Mouse (Mus musculus) kidney, postnatal 36 days (tissue): ENCODE data around the gene Foxc2.

Experiments
- DNase-seq, 2 experiments: peaks; one replicate each; pipeline ENCODE4 v3.0.0; 2021 to 2022; ENCODE audit warnings: mixed read lengths in 2 of 2

Foxc2 gene

DNA sequence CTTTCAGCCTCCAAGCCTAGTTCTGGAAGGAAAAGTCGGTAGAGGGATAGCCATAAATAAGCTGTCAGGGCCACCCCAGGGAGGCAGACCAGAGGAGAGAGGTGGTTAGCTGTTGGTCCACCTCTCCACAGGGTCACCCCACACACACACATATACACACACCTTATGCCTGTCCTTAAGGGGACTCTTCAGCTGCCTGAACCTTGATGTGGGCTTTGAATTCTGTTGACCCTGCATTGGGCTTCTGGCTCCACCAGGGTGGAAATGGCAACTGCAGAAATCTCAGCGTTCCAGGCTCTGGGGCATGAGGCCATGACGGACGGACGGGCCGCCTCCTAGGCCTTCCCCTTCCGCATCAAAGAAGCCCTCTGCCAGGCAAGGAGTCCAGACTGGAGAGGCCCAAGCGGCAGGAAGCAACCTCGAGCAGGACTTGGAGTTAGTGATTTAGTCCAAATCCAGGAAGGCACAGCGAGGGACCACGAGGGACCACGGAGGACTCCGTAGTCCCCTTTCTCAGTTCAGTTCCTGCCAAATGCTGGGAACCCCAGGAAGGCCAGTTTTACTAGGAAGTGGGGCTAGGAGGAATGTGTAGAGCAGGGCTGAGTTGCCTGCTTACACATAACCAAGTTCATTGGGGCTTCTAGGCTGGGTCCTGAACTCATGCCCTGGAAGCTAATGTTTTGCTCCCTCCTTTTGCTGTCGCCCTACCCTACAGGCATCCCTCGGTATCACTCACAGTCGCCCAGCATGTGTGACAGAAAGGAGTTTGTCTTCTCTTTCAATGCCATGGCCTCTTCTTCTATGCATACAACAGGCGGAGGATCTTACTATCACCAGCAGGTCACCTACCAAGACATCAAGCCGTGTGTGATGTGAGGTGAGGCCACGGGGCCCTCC is 29.7 kb upstream of the Foxc2 start:
- no peak for DNase-seq

DNA sequence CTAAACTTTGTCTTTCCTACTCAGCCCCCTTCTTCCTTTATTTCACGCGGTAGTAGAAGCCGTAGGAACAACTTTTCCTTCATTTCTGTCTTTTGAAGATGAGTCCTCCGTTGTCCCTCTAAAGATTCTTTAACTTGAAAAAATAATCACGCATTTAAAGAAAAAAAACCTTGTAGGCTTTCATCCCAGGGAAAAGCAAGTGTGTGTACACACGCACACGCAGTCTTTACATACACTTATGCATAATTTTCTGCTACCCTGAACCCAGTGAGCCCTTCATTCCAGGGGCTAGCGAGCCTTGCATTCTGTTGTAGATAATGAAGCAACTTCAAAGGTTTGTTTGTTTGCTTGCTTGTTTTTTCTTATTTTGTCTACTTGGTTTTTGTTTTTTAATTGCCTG is 27.7 kb upstream of the Foxc2 start:
- DNase-seq: no peak

DNA sequence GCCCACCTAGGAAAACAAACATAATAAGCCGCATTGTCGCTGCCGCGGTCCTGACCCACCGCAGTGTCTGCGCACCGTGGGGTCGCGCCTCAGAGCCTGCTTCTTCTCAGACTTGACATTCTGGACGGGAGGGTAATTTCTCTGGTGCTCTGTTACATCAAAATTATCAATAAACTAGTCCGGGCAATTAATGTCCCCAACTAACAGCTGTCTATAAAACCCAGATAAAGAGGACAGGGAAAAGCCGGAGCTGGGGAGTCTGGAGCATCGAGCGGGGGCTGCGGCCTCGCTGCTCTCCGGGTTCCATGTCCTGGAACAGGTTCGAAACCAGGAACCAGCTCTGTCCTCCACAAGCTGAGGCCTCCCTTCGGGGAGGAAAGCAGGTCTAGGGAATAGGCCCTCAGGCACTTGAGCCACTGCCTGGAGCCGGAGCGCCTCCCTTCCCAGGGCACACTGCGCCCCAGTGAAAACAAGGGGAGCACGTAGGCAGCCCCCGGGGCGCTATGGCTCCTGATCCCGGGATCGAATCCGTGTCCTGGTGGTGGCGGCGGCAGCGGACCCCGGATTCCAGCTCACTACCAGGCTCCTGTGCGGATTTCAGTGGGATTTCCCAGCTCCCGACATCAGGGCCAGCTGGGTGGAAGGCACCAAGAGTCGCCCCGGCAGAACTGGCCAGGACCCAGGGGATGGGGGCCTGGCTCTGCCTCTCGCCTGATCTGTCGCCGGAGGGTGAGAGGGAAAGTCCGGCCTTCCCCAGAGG is 26.9 kb upstream of the Foxc2 start:
- no peak for DNase-seq

DNA sequence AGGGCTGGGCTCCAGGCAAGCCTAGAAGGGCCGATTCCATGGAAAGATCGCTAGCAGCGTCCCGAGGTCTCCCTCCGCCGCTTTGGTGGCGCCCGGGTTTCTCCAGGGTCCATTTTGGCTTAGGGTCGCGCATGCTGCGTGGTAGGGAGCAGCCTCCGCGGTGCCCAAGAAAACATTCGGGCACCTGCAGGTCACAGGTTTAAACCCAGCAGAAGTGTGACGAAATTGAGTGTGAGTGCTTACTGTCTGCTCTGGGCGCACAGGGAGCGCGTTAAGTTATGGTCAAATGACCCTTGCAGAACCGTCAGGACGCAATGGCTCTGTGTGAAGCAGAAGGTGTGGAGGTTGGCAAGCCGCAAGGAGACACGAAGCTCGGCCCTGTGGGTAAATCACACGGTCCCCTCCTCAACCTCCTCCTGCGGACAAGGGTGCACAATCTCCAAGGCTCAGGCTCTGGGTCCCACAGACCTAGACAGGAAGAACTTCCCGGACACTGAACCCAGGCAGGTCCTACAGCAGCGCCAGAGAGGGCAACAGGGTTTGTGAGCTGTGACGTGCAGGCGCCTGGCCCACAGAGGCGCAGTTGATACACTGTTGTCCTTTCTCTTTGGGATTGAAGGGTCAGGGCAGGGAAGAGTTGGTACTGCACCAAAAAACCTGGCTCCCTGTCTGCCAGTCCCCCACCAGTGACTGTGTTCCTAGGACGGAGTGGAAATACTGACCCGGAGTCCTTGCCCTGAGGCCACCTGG is 26.2 kb upstream of the Foxc2 start:
- no peak for DNase-seq

DNA sequence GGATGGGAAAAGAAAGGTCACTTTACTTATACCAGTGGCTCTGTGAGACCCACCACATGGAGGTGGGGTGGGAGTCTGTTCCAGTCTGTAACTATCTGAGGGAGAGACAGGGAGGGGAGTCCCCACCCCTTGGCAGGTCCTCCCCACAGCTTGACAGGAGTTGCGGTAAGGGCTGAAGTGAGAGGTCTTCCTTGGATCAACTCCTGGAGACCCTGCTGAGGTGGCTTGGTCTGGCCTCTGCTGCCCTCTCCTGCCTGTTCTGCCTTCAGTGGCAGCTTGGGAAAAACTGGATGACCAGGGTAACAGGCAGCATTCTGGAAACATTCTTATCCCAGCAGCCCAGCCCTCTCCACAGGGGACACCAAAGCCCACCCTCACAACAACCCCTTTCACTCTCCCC is 25.3 kb upstream of the Foxc2 start:
- DNase-seq: no peak

DNA sequence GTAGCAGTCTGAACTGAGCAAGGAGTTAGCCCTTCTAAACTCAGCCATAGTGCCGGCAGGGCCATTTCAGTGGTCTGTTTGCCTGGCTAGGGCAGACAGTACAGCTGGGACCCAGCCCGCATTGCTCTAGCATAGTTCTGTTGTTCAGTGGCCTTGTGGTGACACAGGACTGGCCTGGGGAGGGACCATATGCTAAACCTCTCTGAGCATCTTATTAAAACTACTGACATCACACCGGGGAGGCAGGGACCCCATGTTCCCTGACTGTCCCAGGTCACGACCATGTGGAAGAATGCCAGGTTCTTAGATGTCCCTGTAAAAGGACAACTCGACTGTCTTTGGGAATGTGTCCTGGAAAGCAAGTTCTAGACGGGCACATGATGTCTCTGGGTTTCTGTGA is 23.8 kb upstream of the Foxc2 start:
- no peak for DNase-seq

DNA sequence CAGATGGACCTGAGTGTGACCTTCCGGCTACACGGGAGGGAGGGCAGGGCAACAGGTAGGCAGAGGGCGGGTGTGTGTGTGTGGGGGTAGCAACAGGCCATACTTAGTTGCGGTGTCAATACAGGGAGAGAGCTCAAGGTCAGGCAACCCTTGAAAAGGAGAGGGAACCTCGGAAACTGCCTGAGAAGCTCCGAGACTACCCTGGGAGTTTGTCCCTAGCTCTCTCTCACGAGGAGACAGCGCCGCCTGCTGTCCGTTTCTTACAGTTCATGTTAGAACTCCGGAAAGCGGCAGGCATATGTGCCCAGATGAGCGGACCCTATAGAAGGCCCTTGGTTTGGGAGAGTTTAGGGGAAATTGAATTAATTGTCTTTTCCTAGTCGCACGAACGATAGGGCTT is 23.3 kb upstream of the Foxc2 start:
- DNase-seq: peak; percentile 73 to 94

DNA sequence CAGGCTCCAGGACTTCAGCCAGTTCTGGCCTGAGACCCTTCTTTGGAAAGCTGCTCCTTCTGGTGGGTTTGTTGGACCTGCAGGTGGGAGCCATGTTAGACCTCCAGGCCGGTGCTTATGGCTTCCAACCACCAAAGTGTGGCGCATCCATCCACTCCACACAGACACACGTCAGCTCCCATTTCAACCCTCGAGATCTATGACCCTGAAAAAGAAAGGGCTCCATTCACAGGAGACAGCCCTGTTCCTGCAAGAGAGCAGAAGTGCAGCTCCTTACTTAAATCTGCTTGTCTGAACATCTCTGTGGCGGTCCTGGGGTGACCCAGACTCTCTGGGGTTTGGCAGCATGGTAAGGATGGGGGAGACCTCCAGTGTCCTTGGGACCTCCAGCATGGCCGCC is 22.5 kb upstream of the Foxc2 start:
- DNase-seq: no peak

DNA sequence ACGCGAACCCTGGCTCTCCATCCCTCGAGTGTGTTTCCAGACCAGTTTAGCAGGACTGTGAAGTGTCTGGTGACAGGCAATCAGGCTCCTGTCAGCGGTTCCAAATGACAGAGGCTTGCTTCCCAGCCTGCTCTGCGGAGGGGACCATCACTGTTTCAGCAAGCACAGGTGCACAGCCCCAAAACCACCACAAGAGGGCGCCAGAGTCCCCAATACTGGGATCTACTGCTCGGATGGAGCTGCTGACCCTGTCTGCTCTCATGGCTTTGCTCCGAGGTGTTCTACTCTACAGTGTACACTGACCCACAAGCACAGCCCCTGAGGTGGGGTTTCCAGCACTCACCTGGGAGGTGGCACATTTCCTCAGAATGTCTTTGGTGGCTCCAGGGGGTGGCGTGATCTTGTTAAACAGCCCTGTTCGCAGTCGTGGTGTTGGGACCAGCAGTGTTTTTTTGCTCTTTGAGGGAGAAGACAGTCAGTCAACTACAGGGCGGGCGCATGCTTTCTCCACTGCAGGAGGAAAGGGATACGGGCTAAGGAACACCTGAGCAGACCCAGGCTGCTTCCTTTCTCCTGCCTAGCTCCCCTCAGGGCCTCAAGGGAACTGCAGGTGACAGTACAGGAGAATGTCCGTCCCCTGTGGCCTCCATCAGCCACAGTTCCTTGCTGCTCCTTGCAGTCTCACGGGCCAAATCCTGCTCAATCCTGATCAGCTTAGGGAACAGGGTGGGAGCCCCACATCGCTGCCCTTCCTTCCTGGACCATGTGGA is 11.7 kb upstream of the Foxc2 start:
- peak; percentile 63 to 83 for DNase-seq

DNA sequence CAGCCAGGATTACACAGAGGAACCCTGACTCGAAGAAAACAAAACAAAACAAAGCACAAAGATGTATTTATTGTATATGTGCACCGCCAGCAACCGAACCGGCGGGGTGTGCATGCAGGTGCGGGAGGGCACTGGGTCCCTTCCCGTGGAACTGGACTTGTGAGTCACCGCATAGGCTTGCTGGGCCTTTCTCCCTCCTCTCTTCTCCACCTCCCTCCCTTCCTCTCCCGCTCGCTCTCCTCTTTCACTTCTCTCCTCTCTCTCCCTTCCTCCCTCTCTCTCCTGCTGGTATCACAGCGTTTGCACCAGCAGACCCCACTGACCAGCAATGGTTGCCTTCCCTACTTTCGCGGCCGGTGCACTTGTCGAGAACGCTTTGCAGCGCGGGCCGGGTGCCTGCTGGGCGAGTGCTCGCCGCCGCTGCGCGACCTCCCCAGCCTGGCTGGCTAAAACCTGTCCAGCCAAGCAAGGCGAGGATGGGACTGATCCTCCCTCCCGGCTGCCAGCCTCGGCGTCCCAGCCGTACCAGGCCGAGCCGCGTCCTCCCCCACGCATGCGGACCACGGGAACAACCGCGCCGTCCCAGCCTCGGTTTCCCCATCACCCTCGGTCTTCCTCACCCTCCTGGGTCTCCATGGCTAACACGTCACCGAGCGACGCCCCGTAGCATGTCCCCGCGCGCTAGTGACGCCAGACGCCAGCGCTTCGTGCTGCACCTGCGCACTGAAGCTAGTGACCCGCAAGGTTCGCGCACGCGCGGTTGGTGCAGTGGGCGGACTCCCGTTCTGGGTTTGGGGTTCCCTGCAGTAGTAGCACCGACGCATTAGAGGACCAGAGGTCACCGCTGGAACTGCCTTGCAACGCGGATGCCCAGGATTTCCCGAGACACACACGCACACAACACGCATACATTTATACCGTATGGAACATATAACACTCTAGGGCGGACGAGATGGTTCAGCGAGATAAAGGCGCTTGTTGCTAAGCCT is 8.0 kb upstream of the Foxc2 start, which contains the start of gene Mthfsd:
Mthfsd (minus strand) TSS at position 725 of the 989 bp plus-strand sequence.
- peak; percentile 98 to 100 for DNase-seq

DNA sequence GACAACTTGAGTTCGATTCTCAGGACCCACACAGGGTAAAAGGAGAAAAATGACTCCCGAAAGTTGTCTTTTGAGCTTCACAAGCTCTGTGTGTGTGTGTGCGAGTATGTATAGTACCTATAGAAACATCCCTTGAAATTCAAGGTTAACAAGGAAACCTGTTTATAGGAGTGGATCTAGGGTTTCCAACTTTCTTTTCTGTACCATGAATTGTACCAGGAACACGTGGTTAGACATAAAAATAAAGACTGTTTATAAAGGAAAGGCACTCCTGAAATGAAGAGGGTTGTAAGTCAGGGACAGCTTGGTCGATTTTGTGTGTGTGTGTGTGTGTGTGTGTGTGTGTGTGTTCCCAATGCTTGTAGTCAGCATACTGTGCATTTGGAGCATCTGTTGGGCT is 7.3 kb upstream of the Foxc2 start:
- no peak for DNase-seq

DNA sequence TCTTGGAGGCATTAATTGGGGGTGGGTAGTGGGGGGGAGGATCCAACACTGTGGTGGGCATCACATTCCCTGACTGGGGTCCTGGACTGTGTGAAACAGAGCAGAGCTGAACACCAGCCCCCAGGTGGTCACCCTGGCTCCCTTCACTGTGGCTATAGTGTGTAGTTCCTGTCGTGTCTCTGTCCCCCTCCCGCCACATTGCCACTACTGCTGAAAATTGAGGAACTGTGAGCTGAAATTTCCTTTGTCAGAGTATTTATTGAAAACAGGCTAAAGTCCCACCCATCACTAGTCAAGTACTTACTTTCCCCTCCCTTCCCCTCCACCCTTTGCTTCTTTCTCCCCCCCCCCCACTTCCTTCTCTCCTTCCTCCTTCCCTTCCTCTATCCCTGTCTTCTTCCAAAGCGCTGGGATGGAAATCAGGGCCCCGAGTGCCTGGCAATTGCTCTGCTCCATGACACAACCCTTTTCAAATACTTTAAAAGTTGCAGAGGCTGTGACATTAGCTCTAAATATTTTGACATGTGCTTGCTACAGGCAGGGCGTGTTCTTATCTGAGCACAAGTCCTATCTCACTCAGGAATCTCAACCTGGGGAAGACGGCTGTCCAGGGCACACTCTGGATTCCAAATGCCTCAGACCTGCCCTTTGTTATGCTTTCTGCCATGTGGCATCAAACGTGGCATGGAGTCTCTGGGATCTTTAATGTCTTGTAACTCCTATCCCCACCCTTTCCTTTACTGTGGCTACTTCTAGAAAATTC is 4.6 kb upstream of the Foxc2 start:
- DNase-seq: no peak

DNA sequence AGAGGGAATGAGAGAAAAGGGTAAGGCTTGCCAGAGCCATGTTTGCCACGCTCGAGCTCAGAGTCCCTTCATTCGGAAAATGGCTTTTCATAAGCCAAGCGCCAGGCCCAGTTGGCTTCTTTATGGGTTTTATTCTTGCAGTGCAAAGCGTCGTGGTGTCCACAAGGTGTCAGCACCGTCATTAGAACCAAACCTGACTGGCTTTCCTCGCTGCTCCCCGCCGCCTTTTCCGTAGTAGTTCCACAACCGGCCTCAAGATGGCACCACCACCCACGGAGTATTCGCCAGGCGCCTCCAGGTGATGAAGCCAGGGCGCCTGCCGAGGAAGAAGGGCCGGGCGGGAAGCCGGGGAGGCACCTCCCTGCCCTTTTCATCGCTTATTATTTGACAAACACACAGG is 2.7 kb upstream of the Foxc2 start:
- peak; percentile 95 to 97 for DNase-seq

DNA sequence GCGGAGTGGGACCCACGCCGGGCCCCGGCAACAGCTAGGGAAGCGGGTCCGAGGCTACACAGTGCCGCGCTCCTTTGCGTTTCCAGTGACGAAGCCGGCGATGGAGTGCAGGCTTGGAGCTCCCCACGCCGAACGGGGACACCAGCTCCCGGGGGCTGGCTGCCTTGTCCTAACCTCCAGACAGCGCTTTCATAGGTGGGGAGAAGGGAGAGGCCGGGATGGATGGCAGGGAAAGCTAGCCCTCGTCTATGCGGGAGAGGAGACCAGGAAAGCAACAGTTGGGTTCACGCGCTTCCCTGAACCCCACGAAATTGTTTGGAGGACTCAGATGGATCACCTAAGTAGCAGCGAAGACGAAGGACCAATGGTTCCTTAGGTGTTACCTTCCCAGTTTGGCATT is 835 bp upstream of the Foxc2 start:
- DNase-seq: no peak

DNA sequence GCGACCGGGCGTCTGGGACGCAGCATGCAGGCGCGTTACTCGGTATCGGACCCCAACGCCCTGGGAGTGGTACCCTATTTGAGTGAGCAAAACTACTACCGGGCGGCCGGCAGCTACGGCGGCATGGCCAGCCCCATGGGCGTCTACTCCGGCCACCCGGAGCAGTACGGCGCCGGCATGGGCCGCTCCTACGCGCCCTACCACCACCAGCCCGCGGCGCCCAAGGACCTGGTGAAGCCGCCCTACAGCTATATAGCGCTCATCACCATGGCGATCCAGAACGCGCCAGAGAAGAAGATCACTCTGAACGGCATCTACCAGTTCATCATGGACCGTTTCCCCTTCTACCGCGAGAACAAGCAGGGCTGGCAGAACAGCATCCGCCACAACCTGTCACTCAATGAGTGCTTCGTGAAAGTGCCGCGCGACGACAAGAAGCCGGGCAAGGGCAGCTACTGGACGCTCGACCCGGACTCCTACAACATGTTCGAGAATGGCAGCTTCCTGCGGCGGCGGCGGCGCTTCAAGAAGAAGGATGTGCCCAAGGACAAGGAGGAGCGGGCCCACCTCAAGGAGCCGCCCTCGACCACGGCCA is 717 bp downstream of the Foxc2 start:
- peak in 1 of 2 experiments; percentile 44 for DNase-seq

DNA sequence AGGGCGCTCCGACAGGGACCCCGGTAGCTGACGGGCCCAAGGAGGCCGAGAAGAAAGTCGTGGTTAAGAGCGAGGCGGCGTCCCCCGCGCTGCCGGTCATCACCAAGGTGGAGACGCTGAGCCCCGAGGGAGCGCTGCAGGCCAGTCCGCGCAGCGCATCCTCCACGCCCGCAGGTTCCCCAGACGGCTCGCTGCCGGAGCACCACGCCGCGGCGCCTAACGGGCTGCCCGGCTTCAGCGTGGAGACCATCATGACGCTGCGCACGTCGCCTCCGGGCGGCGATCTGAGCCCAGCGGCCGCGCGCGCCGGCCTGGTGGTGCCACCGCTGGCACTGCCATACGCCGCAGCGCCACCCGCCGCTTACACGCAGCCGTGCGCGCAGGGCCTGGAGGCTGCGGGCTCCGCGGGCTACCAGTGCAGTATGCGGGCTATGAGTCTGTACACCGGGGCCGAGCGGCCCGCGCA is 1.2 kb downstream of the Foxc2 start:
- DNase-seq: peak in 1 of 2 experiments; percentile 37

DNA sequence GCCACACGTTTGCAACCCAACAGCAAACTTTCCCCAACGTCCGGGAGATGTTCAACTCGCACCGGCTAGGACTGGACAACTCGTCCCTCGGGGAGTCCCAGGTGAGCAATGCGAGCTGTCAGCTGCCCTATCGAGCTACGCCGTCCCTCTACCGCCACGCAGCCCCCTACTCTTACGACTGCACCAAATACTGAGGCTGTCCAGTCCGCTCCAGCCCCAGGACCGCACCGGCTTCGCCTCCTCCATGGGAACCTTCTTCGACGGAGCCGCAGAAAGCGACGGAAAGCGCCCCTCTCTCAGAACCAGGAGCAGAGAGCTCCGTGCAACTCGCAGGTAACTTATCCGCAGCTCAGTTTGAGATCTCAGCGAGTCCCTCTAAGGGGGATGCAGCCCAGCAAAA is 1.9 kb downstream of the Foxc2 start:
- peak in 1 of 2 experiments; percentile 8 for DNase-seq

DNA sequence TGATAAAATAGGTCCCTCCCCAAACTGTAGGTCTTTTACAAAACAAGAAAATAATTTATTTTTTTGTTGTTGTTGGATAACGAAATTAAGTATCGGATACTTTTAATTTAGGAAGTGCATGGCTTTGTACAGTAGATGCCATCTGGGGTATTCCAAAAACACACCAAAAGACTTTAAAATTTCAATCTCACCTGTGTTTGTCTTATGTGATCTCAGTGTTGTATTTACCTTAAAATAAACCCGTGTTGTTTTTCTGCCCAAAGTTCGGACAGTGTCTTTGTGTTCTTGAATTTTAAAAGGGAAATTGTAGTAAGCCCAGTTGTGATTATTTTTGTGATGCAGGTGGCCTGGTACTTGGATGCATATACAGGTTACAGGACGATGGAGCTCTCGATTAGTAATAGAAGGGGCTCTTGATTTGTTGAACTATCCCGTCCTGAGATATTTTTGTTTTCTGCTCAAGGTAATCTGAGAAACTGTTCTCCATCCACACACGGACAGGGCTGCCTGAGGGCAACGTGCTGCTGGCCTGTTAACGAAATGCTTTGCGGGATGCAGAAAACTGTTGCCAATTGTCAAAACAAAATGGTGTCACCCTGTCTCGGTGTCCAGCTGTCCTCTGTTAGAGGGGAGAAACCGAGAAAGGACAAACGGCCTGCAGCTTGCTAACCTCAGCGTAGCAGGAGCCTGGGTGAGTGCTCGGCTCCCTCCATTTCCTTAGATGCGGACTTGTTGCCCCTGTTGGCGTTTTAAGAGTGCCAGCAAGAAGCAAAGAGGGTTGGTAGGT is 2.9 kb downstream of the Foxc2 start:
- peak in 1 of 2 experiments; percentile 17 for DNase-seq
